Comparison of ENCODE assay signal across 9 mouse cellular contexts in genomic region chr1:138507014-138507413, GRCm38 (mm10).
A peak's percentile ranks its signal among the peaks of the same experiment; 100 is the strongest.
DNase-seq lines count a peak whose midpoint lies in the region; ATAC-seq and TF ChIP-seq lines count a peak whose summit lies in the region.
"Had no signal": no experiment of that assay in that cellular context is flagged by ENCODE, and none has a peak within 500 bp of the region (broad histone marks: within the 10 kb centered on the region; RNA-seq: fewer than 3 reads in every experiment).

No protein-coding gene starts in this region.

- H3K4me2 ChIP-seq in kidney, embryonic 16.5 days (replicated peaks; ENCODE audit: low read depth, low read length) = no peak overlapping the region
- no peak overlapping the region for H3K4me2 ChIP-seq in midbrain, embryonic 13.5 days (replicated peaks)
- H3K4me2 ChIP-seq: liver, embryonic 15.5 days had no signal

- TF ChIP-seq POLR2A in bone marrow macrophage, adult 2 months (IDR thresholded peaks at IDR 0.05; ENCODE audit: borderline replicate concordance, low read depth, low read length) = no peak

- 25% methylated on average over 4 of the region's 4 CpGs for WGBS in kidney, embryonic 16.5 days
- WGBS in midbrain, embryonic 13.5 days = 38% methylated on average over 4 of the region's 4 CpGs

- intact Hi-C loops in gastrocnemius, adult 2 months (cut with DNase I) = no loop called here
- intact Hi-C loops in gastrocnemius, postnatal 14 days (cut with DNase I; ENCODE audit: low total_unique reads) = no loop called here

- H3K9ac ChIP-seq in kidney, embryonic 16.5 days (replicated peaks; ENCODE audit: low read length) = 0 out of 2 replicates have a peak overlapping the region, but pooled peaks have one; percentile 16
- H3K9ac ChIP-seq in midbrain, embryonic 13.5 days (replicated peaks) = no peak overlapping the region
- H3K9ac ChIP-seq: liver, embryonic 15.5 days had no signal

- H3K27me3 ChIP-seq in kidney, embryonic 16.5 days (ENCODE audit: insufficient read depth, low read length) = no peaks in the 10 kb centered on the region
- H3K27me3 ChIP-seq in midbrain, embryonic 13.5 days = no peaks in the 10 kb centered on the region
- H3K27me3 ChIP-seq: liver, embryonic 15.5 days had no signal

- H3K27ac ChIP-seq in gastrocnemius, adult 2 months = peak overlapping the region; percentile 68
- peak overlapping the region; percentile 41 for H3K27ac ChIP-seq in bone marrow macrophage, adult 2 months (ENCODE audit: insufficient read depth, low read depth, low read length)
- peak overlapping the region; percentile 53; the same call in 1 of the 2 replicates for H3K27ac ChIP-seq in kidney, embryonic 16.5 days (ENCODE audit: low read length)
- H3K27ac ChIP-seq in midbrain, embryonic 13.5 days = no peak overlapping the region
- H3K27ac ChIP-seq: liver, embryonic 15.5 days had no signal

- peak; percentile 76 for ATAC-seq in kidney, embryonic 16.5 days (ENCODE audit: low FRiP score, low TSS enrichment)
- peak; percentile 41; the same call in 1 of the 2 replicates for ATAC-seq in midbrain, embryonic 13.5 days

- no peak for TF ChIP-seq CTCF in gastrocnemius, adult 2 months (IDR thresholded peaks at IDR 0.05)
- no peak for TF ChIP-seq CTCF in bone marrow macrophage, adult 2 months (IDR thresholded peaks at IDR 0.05; ENCODE audit: low read depth, low read length)

- H3K4me1 ChIP-seq in bone marrow macrophage, adult 2 months (ENCODE audit: control insufficient read depth, insufficient read depth, low read length) = peaks cover 20% of the 10 kb centered on the region
- H3K4me1 ChIP-seq in kidney, embryonic 16.5 days (ENCODE audit: insufficient read depth, low read length) = peaks cover 17% of the 10 kb centered on the region
- peaks cover 42% of the 10 kb centered on the region for H3K4me1 ChIP-seq in midbrain, embryonic 13.5 days (replicated peaks)
- H3K4me1 ChIP-seq: liver, embryonic 15.5 days had no signal

- no peaks in the 10 kb centered on the region for H3K9me3 ChIP-seq in kidney, embryonic 16.5 days (ENCODE audit: low read length)
- H3K9me3 ChIP-seq in midbrain, embryonic 13.5 days = no peaks in the 10 kb centered on the region
- H3K9me3 ChIP-seq: liver, embryonic 15.5 days had no signal

- H3K36me3 ChIP-seq in kidney, embryonic 16.5 days (ENCODE audit: insufficient read depth, low read length) = no peaks in the 10 kb centered on the region
- no peaks in the 10 kb centered on the region for H3K36me3 ChIP-seq in midbrain, embryonic 13.5 days
- H3K36me3 ChIP-seq: liver, embryonic 15.5 days had no signal

- H3K4me3 ChIP-seq in gastrocnemius, adult 2 months = peak overlapping the region; percentile 21; the same call in 1 of the 2 replicates
- H3K4me3 ChIP-seq in bone marrow macrophage, adult 2 months (ENCODE audit: insufficient read depth, low read length) = peak overlapping the region; percentile 39
- no peak overlapping the region for H3K4me3 ChIP-seq in kidney, embryonic 16.5 days (ENCODE audit: low read length)
- no peak overlapping the region for H3K4me3 ChIP-seq in midbrain, embryonic 13.5 days (replicated peaks)
- H3K4me3 ChIP-seq: liver, embryonic 15.5 days had no signal

- no peak for DNase-seq in gastrocnemius, adult 2 months
- DNase-seq in gastrocnemius, postnatal 14 days = no peak
- no peak for DNase-seq in thymus, postnatal 14 days
- DNase-seq in right cerebral cortex, postnatal 4 days = no peak
- DNase-seq in cerebellum, postnatal 4 days (ENCODE audit: low spot score in 2 of 2) = no peak

Comparison
In these comparisons a context has a peak if more than half of its experiments do, and no peak if none do; other contexts are left out.
1. H3K4me3 ChIP-seq: peak in gastrocnemius, adult 2 months (single experiment) and bone marrow macrophage, adult 2 months (single experiment); none in kidney, embryonic 16.5 days (single experiment) and midbrain, embryonic 13.5 days (single experiment).